19 mouse cellular contexts compared by ENCODE assay signal in genomic region chr6:146614541-146614940, GRCm38 (mm10). TPM values are rescaled to one million over a fixed set of nuclear protein-coding genes. Genes with fewer than 3 reads are reported as not detected.
DNase-seq lines count a peak whose midpoint lies in the region; ATAC-seq and TF ChIP-seq lines count a peak whose summit lies in the region.
"Had no signal": no experiment of that assay in that cellular context is flagged by ENCODE, and none has a peak within 500 bp of the region (broad histone marks: within the 10 kb centered on the region; RNA-seq: fewer than 3 reads in every experiment).

No protein-coding gene starts in this region.

- TF ChIP-seq CTCF in stomach, postnatal 0 days (IDR thresholded peaks at IDR 0.05; ENCODE audit: low read depth) = no peak

- WGBS in heart, embryonic 11.5 days (ENCODE audit: insufficient replicate concordance) = 90% methylated on average over 5 of the region's 5 CpGs
- WGBS in stomach, embryonic 15.5 days = 83% methylated on average over 5 of the region's 5 CpGs
- 81% methylated on average over 5 of the region's 5 CpGs for WGBS in stomach, postnatal 0 days
- 57% methylated on average over 5 of the region's 5 CpGs for WGBS in liver, embryonic 15.5 days (ENCODE audit: insufficient replicate concordance)

- peak; percentile 64 for DNase-seq in heart, adult 11 months
- no peak for DNase-seq in stomach, postnatal 0 days (ENCODE audit: low spot score)
- DNase-seq in layer of hippocampus, postnatal 36 days = no peak
- DNase-seq in neural tube, embryonic 10.5 days (ENCODE audit: extremely low spot score, low spot score) = no peak
- DNase-seq: adrenal gland, postnatal 10 days; B cell, adult 2 months; cerebellum, adult 18-20 months; cerebellum, adult 9-11 months; cerebellum, postnatal 36 days; gastrocnemius, postnatal 36 days; heart, adult 18-20 months had no signal

- ATAC-seq in heart, embryonic 11.5 days (replicated peaks; ENCODE audit: insufficient number of reproducible peaks, low FRiP score, low TSS enrichment) = no peak
- ATAC-seq in stomach, embryonic 15.5 days (ENCODE audit: insufficient read depth, low FRiP score, low read depth) = peak; percentile 42; the same call in 1 of the 2 replicates
- ATAC-seq in stomach, postnatal 0 days (ENCODE audit: low FRiP score, low TSS enrichment) = no peak
- peak; percentile 64 for ATAC-seq in liver, embryonic 15.5 days (ENCODE audit: insufficient read depth)
- ATAC-seq: forebrain, embryonic 14.5 days had no signal

- no peaks in the 10 kb centered on the region for H3K9me3 ChIP-seq in heart, embryonic 11.5 days (replicated peaks; ENCODE audit: control insufficient read depth, low read length)
- H3K9me3 ChIP-seq in stomach, embryonic 15.5 days = no peaks in the 10 kb centered on the region
- no peaks in the 10 kb centered on the region for H3K9me3 ChIP-seq in stomach, postnatal 0 days (ENCODE audit: control insufficient read depth, low read length)
- H3K9me3 ChIP-seq in liver, embryonic 15.5 days (replicated peaks) = no peaks in the 10 kb centered on the region
- H3K9me3 ChIP-seq: embryonic facial prominence, embryonic 13.5 days; forebrain, embryonic 10.5 days; hindbrain, embryonic 15.5 days had no signal

- H3K27ac ChIP-seq in heart, embryonic 11.5 days (ENCODE audit: low read depth, low read length) = no peak overlapping the region
- H3K27ac ChIP-seq in stomach, embryonic 15.5 days = no peak overlapping the region
- no peak overlapping the region for H3K27ac ChIP-seq in stomach, postnatal 0 days (replicated peaks)
- H3K27ac ChIP-seq in liver, embryonic 15.5 days (replicated peaks) = peak overlapping the region; percentile 98
- H3K27ac ChIP-seq: embryonic facial prominence, embryonic 13.5 days; forebrain, embryonic 10.5 days; hindbrain, embryonic 15.5 days had no signal

- no peaks in the 10 kb centered on the region for H3K4me1 ChIP-seq in heart, embryonic 11.5 days (ENCODE audit: control insufficient read depth, insufficient read depth, low read length)
- no peaks in the 10 kb centered on the region for H3K4me1 ChIP-seq in stomach, embryonic 15.5 days
- no peaks in the 10 kb centered on the region for H3K4me1 ChIP-seq in stomach, postnatal 0 days (replicated peaks; ENCODE audit: control insufficient read depth, insufficient read depth)
- H3K4me1 ChIP-seq in liver, embryonic 15.5 days (replicated peaks) = peaks cover 58% of the 10 kb centered on the region
- H3K4me1 ChIP-seq: embryonic facial prominence, embryonic 13.5 days; forebrain, embryonic 10.5 days; heart, embryonic 12.5 days; hindbrain, embryonic 15.5 days had no signal

- H3K4me3 ChIP-seq in heart, embryonic 11.5 days (ENCODE audit: low read depth, low read length) = no peak overlapping the region
- no peak overlapping the region for H3K4me3 ChIP-seq in stomach, embryonic 15.5 days (replicated peaks)
- H3K4me3 ChIP-seq in stomach, postnatal 0 days (ENCODE audit: low read depth, low read length) = no peak overlapping the region
- H3K4me3 ChIP-seq in liver, embryonic 15.5 days (replicated peaks) = no peak overlapping the region
- H3K4me3 ChIP-seq: embryonic facial prominence, embryonic 13.5 days; forebrain, embryonic 10.5 days; heart, embryonic 12.5 days; hindbrain, embryonic 15.5 days had no signal

- no peak overlapping the region for H3K4me2 ChIP-seq in heart, embryonic 11.5 days
- H3K4me2 ChIP-seq in stomach, embryonic 15.5 days = no peak overlapping the region
- H3K4me2 ChIP-seq in stomach, postnatal 0 days (replicated peaks; ENCODE audit: low read depth) = no peak overlapping the region
- H3K4me2 ChIP-seq in liver, embryonic 15.5 days = peak overlapping the region; percentile 56
- H3K4me2 ChIP-seq: embryonic facial prominence, embryonic 13.5 days; heart, embryonic 12.5 days; hindbrain, embryonic 15.5 days had no signal

- H3K36me3 ChIP-seq in heart, embryonic 11.5 days (ENCODE audit: control insufficient read depth, insufficient read depth, low read length) = peaks cover 50% of the 10 kb centered on the region
- H3K36me3 ChIP-seq in stomach, embryonic 15.5 days = peaks cover 11% of the 10 kb centered on the region
- peaks cover 10% of the 10 kb centered on the region; the same call in 1 of the 2 replicates for H3K36me3 ChIP-seq in stomach, postnatal 0 days (ENCODE audit: control insufficient read depth, insufficient read depth, low read length)
- H3K36me3 ChIP-seq in liver, embryonic 15.5 days (replicated peaks) = peaks cover 82% of the 10 kb centered on the region

- no peak for TF ChIP-seq EP300 in stomach, postnatal 0 days (optimal IDR thresholded peaks at IDR 0.05)

- H3K27me3 ChIP-seq in heart, embryonic 11.5 days (ENCODE audit: control insufficient read depth, insufficient read depth, low read length) = no peaks in the 10 kb centered on the region
- H3K27me3 ChIP-seq in stomach, embryonic 15.5 days (replicated peaks) = no peaks in the 10 kb centered on the region
- H3K27me3 ChIP-seq in stomach, postnatal 0 days (ENCODE audit: control insufficient read depth, insufficient read depth, low read length) = no peaks in the 10 kb centered on the region
- H3K27me3 ChIP-seq in liver, embryonic 15.5 days = no peaks in the 10 kb centered on the region
- H3K27me3 ChIP-seq: embryonic facial prominence, embryonic 13.5 days; heart, embryonic 12.5 days; hindbrain, embryonic 15.5 days had no signal

- no peak overlapping the region for H3K9ac ChIP-seq in heart, embryonic 11.5 days (ENCODE audit: low read depth, low read length)
- H3K9ac ChIP-seq in stomach, embryonic 15.5 days = no peak overlapping the region
- H3K9ac ChIP-seq in stomach, postnatal 0 days (ENCODE audit: low read length) = no peak overlapping the region
- H3K9ac ChIP-seq in liver, embryonic 15.5 days = peak overlapping the region; percentile 29; the same call in 1 of the 2 replicates
- H3K9ac ChIP-seq: embryonic facial prominence, embryonic 13.5 days; heart, embryonic 12.5 days; hindbrain, embryonic 15.5 days had no signal

RNA-seq across cellular contexts. Expression of gene Med21, which starts 27.8 kb away (rescaled TPM):
- polyA plus RNA-seq in heart, embryonic 11.5 days (2014; fragmentation: Nextera tagmentation; extraction: Ambion mirVana) = 129 and 133 TPM in 2 replicates
- 133 and 140 TPM in 2 replicates for polyA plus RNA-seq in stomach, embryonic 15.5 days (2015; fragmentation: Nextera tagmentation; extraction: Ambion mirVana)
- polyA plus RNA-seq in stomach, postnatal 0 days (2015; fragmentation: Nextera tagmentation; extraction: Ambion mirVana) = 106 and 107 TPM in 2 replicates
- polyA plus RNA-seq in liver, embryonic 15.5 days (2015; fragmentation: Nextera tagmentation; extraction: Ambion mirVana) = 57.6 and 59.1 TPM in 2 replicates
- 10 to 100 TPM; 47.3 to 49.8 TPM for total RNA-seq in layer of hippocampus, postnatal 36 days (2021)

RNA-seq across cellular contexts. Expression of gene Tm7sf3, which starts 28.1 kb away (rescaled TPM):
- polyA plus RNA-seq in heart, embryonic 11.5 days (2014; fragmentation: Nextera tagmentation; extraction: Ambion mirVana) = 39.9 and 48.3 TPM in 2 replicates
- 31.7 and 36.1 TPM in 2 replicates for polyA plus RNA-seq in stomach, embryonic 15.5 days (2015; fragmentation: Nextera tagmentation; extraction: Ambion mirVana)
- polyA plus RNA-seq in stomach, postnatal 0 days (2015; fragmentation: Nextera tagmentation; extraction: Ambion mirVana) = 21.9 and 24.5 TPM in 2 replicates
- 24.3 and 25.2 TPM in 2 replicates for polyA plus RNA-seq in liver, embryonic 15.5 days (2015; fragmentation: Nextera tagmentation; extraction: Ambion mirVana)
- total RNA-seq in layer of hippocampus, postnatal 36 days (2021) = 10 to 100 TPM; 41.3 to 42.0 TPM

RNA-seq across cellular contexts. Expression of gene Ints13, which starts 36.9 kb away (rescaled TPM):
- polyA plus RNA-seq in heart, embryonic 11.5 days (2014; fragmentation: Nextera tagmentation; extraction: Ambion mirVana) = 51.8 and 56.3 TPM in 2 replicates
- 53.8 and 64.5 TPM in 2 replicates for polyA plus RNA-seq in stomach, embryonic 15.5 days (2015; fragmentation: Nextera tagmentation; extraction: Ambion mirVana)
- 25.2 and 25.8 TPM in 2 replicates for polyA plus RNA-seq in stomach, postnatal 0 days (2015; fragmentation: Nextera tagmentation; extraction: Ambion mirVana)
- 29.4 and 30.3 TPM in 2 replicates for polyA plus RNA-seq in liver, embryonic 15.5 days (2015; fragmentation: Nextera tagmentation; extraction: Ambion mirVana)
- total RNA-seq in layer of hippocampus, postnatal 36 days (2021) = 10 to 100 TPM; 41.1 to 51.9 TPM

RNA-seq across cellular contexts. Expression of gene Fgfr1op2, which starts 37.5 kb away (rescaled TPM):
- 92.8 and 93.4 TPM in 2 replicates for polyA plus RNA-seq in heart, embryonic 11.5 days (2014; fragmentation: Nextera tagmentation; extraction: Ambion mirVana)
- polyA plus RNA-seq in stomach, embryonic 15.5 days (2015; fragmentation: Nextera tagmentation; extraction: Ambion mirVana) = 98.5 and 101 TPM in 2 replicates
- polyA plus RNA-seq in stomach, postnatal 0 days (2015; fragmentation: Nextera tagmentation; extraction: Ambion mirVana) = 73.8 and 80.3 TPM in 2 replicates
- polyA plus RNA-seq in liver, embryonic 15.5 days (2015; fragmentation: Nextera tagmentation; extraction: Ambion mirVana) = 81.0 and 83.4 TPM in 2 replicates
- total RNA-seq in layer of hippocampus, postnatal 36 days (2021) = 100 to 1,000 TPM; 109 to 114 TPM

Comparison
In these comparisons a context has a peak if more than half of its experiments do, and no peak if none do; other contexts are left out.
1. ATAC-seq: peak in stomach, embryonic 15.5 days (single experiment) and liver, embryonic 15.5 days (single experiment); none in heart, embryonic 11.5 days (single experiment) and stomach, postnatal 0 days (single experiment).